Mouse (Mus musculus) forebrain, embryonic 13.5 days (tissue): ENCODE measurements around the gene Psg22. TPM values are rescaled to one million over a fixed set of nuclear protein-coding genes. Genes with fewer than 3 reads are reported as not detected.
A peak's percentile ranks its signal among the peaks of the same experiment; 100 is the strongest.
"Not testable (repeated sequence)": the region's sequence is repeated elsewhere in the genome, so short reads cannot be mapped to it uniquely, and the experiment has no call there.

Experiments
- ATAC-seq: fragments of 200-750 bp; cut with Nextera tagmentation; 2 replicates; pipeline ENCODE4 v1.8.0; 2017
- H3K27ac ChIP-seq: fragments of 300-500 bp; sonication (generic); 2 replicates; pipeline ENCODE4 v1.5.1; 2015; ENCODE audit warnings: inconsistent platforms, mild to moderate bottlenecking, moderate library complexity
- H3K27me3 ChIP-seq: fragments of 300-500 bp; sonication (generic); 2 replicates; pipeline ENCODE4 v1.6.1; 2015; ENCODE audit warnings: mild to moderate bottlenecking, inconsistent platforms
- H3K36me3 ChIP-seq: fragments of 300-500 bp; sonication (generic); 2 replicates; pipeline ENCODE4 v1.6.1; 2015; ENCODE audit warnings: mild to moderate bottlenecking, inconsistent platforms; ENCODE audit not compliant: poor library complexity, severe bottlenecking
- H3K4me1 ChIP-seq: fragments of 300-500 bp; sonication (generic); 2 replicates; pipeline ENCODE4 v1.6.1; 2015; ENCODE audit warnings: inconsistent platforms
- H3K4me2 ChIP-seq: fragments of 300-500 bp; sonication (generic); 2 replicates; pipeline ENCODE4 v1.6.1; 2015; ENCODE audit warnings: inconsistent platforms, mild to moderate bottlenecking, moderate library complexity
- H3K4me3 ChIP-seq: fragments of 300-500 bp; sonication (generic); 2 replicates; pipeline ENCODE4 v1.5.1; 2015; ENCODE audit warnings: mild to moderate bottlenecking, inconsistent platforms
- H3K9ac ChIP-seq: fragments of 300-500 bp; sonication (generic); 2 replicates; pipeline ENCODE4 v1.6.1; 2015; ENCODE audit warnings: mild to moderate bottlenecking, inconsistent platforms
- H3K9me3 ChIP-seq: fragments of 300-500 bp; sonication (generic); replicated peaks from 2 replicates; pipeline ENCODE4 v1.6.1; 2016; ENCODE audit warnings: inconsistent platforms
- WGBS: fragments of 180-500 bp; shearing (Covaris S2); methylation state at CpG from one replicate; pipeline ENCODE4 v1.1.7; 2015; 5-methylcytosine and 5-hydroxymethylcytosine counted together
- polyA plus RNA-seq: library from polyadenylated mRNA; unstranded; fragments of >200 nt; fragmentation: Nextera tagmentation; extraction: Ambion mirVana; gene quantifications from 2 replicates; pipeline ENCODE4 v1.2.1, GENCODE M21; 2015

The Psg22 gene
- polyA plus RNA-seq, 1 experiment from 2014 or later = not detected

GRCm38 (mm10) chr7:18747420-18747819 is 29.5 kb downstream of the Psg22 start:
- not testable (repeated sequence) for H3K9ac ChIP-seq, H3K36me3 ChIP-seq, H3K4me2 ChIP-seq, H3K9me3 ChIP-seq, H3K4me3 ChIP-seq, H3K4me1 ChIP-seq, ATAC-seq, H3K27ac ChIP-seq
- WGBS = 33% methylated on average over 2 of the region's 2 CpGs
- peaks cover 20% of the 10 kb centered on the region for H3K27me3 ChIP-seq

- no peaks in the 10 kb centered on the region for H3K36me3 ChIP-seq
- H3K4me1 ChIP-seq = 0 out of 2 replicates have a peak, but pooled peaks cover 3% of the 10 kb centered on the region
- H3K4me2 ChIP-seq = no peak overlapping the region
- no peak overlapping the region for H3K27ac ChIP-seq
- no peak for ATAC-seq
- WGBS = 16% methylated on average over 6 of the region's 6 CpGs
- no peak overlapping the region for H3K4me3 ChIP-seq
- H3K27me3 ChIP-seq = peaks cover 20% of the 10 kb centered on the region
- no peak overlapping the region for H3K9ac ChIP-seq
- H3K9me3 ChIP-seq = no peaks in the 10 kb centered on the region; the same call in 1 of the 2 replicates
Observed at GRCm38 (mm10) chr7:18748994-18749895, 31.4 kb downstream of the Psg22 start.

GRCm38 (mm10) chr7:18749896-18750477 is 32.1 kb downstream of the Psg22 start:
- not testable (repeated sequence) for H3K4me1 ChIP-seq, H3K9me3 ChIP-seq, H3K27ac ChIP-seq, H3K4me2 ChIP-seq, H3K9ac ChIP-seq, H3K36me3 ChIP-seq, H3K4me3 ChIP-seq
- H3K27me3 ChIP-seq = peaks cover 20% of the 10 kb centered on the region
- WGBS = 52% methylated on average over 11 of the region's 13 CpGs
- peak; percentile 67; the same call in 1 of the 2 replicates for ATAC-seq

DNA sequence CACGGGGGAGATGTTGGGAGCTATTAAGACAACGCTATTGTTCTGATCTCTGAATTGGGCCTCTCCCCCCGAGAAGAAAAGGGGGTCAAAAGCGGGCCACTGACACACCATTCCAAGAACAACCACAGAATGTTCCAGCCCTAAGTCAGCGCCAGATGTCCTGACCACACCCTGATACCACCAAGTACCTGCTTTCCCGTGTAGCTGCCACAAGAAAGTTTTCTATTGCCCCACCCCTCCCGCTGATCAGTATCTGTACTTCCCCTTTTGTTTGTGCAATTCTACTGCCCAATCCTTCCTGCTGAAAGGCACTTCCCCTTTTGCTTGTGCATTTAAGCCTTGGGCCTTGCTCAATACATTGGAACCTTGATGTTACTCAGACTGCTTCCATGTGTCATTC is 42.3 kb downstream of the Psg22 start:
- not testable (repeated sequence) for H3K27me3 ChIP-seq, H3K4me1 ChIP-seq, H3K9ac ChIP-seq, H3K27ac ChIP-seq, H3K36me3 ChIP-seq, H3K9me3 ChIP-seq, H3K4me2 ChIP-seq, H3K4me3 ChIP-seq, ATAC-seq
- 91% methylated on average over 7 of the region's 7 CpGs for WGBS

DNA sequence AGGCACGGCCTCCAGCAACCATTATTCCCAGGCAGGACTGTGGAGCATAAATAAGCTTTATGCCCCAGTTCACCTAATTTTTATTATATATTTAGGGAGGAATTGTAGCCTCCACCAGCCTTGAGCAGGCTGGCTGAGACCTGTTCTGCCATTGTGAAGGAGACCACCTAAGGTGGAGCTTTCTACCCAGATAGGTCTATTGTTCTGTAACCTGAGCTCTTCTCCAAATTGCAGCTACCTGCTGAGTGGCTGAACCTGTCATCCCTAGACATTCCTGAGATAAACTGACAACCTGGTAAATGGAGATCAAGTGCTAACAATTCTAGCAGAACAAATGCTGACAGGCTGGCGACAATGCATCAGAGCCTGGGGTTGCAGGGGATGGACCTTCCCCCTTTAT is 45.0 kb downstream of the Psg22 start:
- not testable (repeated sequence) for ATAC-seq, H3K27ac ChIP-seq, H3K27me3 ChIP-seq, H3K9me3 ChIP-seq, H3K36me3 ChIP-seq, H3K4me1 ChIP-seq, H3K9ac ChIP-seq, H3K4me2 ChIP-seq, H3K4me3 ChIP-seq
- WGBS = 9% methylated on average over 1 of the region's 2 CpGs

Other genes with a start within 250 kb of the Psg22 start
- gene Psg26, start 233.9 kb upstream of the Psg22 start, polyA plus RNA-seq = not detected in 2 replicates
- gene Psg25, start 185.8 kb upstream of the Psg22 start, polyA plus RNA-seq = not detected in 2 replicates
- gene Psg27, start 150.8 kb upstream of the Psg22 start, polyA plus RNA-seq = not detected in 2 replicates
- gene Psg23, start 101.6 kb upstream of the Psg22 start, polyA plus RNA-seq = not detected in 2 replicates
- not detected in 2 replicates for gene Psg21, start 61.4 kb upstream of the Psg22 start, polyA plus RNA-seq
- gene Psg20, start 31.9 kb upstream of the Psg22 start, polyA plus RNA-seq = not detected in 2 replicates
- not detected in 2 replicates for gene Psg19, start 80.4 kb downstream of the Psg22 start, polyA plus RNA-seq
- gene Psg17, start 103.5 kb downstream of the Psg22 start, polyA plus RNA-seq = not detected in 2 replicates
- 0.11 and 0.34 TPM in 2 replicates for gene Mill2, start 121.9 kb downstream of the Psg22 start, polyA plus RNA-seq
- gene Pglyrp1, start 153.2 kb downstream of the Psg22 start, polyA plus RNA-seq = 7.4 and 8.2 TPM in 2 replicates
- gene Ccdc61, start 192.3 kb downstream of the Psg22 start, polyA plus RNA-seq = 25.6 and 27.9 TPM in 2 replicates
- 12.3 and 13.7 TPM in 2 replicates for gene Nova2, start 207.8 kb downstream of the Psg22 start, polyA plus RNA-seq